Mouse (Mus musculus): ENCODE measurements around the gene Usp3.
A peak's percentile ranks its signal among the peaks of the same experiment; 100 is the strongest.

The Usp3 gene

GRCm38 (mm10) chr9:66604349-66605206 is 11.6 kb upstream of the Usp3 start:
- no peak for DNase-seq (ENCODE audit: low read depth, low spot score)

GRCm38 (mm10) chr9:66603907-66604306 is 11.0 kb upstream of the Usp3 start:
- no peak for DNase-seq (ENCODE audit: low read depth, low spot score)

DNA sequence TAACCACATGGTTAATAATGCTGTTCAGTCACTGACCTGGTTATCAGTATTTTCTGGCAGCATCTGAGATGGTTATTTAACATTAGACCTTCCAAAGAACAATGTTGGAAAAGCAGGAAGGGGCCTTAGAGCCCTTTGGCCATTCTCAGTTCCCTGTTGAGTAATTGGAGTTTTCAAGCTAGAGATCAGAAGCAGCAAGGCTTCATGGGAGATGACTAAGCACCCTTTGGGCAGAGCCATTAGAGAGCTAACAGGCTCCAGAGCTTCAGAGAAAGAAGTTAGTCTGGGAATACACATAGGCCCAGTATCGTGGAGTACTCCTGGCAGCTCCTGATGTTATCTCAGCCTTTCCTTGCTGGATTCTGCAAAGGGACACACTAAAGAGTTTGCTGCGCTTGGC is 8.1 kb upstream of the Usp3 start:
- DNase-seq (ENCODE audit: low read depth, low spot score): no peak

DNA sequence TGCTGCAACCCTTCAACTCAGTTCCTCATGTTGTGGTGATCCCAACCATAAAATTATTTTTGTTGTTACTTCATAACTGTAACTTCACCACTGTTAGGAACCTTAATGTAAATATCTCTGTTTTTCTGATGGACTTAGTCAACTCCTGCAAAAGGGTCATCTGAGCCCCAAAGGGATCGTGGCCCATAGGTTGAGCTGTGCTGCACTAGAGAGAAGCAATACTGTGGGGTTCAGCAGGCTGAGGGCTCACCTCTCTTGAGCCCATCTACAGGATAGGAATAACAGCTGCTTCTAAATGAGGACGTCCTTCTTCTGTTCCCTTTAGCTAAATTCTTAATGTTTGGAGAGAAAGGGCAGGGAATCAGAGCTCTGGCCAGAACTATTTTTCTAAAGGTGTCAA is 7.6 kb upstream of the Usp3 start:
- DNase-seq (ENCODE audit: low read depth, low spot score): no peak

DNA sequence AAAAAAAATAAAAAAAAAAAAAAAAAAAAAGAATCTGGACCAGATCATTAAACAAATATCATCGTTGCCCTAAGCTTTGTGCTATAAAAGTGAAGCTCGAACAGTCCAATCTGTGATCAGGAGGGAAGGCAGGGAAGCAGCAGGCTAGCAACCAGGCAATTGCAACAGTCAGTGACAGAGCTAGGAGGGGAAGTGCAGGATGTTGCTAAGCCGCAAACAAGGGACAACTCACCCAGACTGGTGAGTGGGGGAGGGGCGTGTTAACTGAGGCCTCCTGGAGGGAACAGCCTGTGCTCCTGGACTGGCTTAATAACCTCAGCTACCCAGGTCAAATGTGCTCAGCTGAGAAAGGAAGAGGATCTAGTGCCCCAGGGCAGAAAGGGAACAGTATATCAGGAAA is 6.6 kb upstream of the Usp3 start:
- peak; percentile 91 for DNase-seq (ENCODE audit: low read depth, low spot score)

DNA sequence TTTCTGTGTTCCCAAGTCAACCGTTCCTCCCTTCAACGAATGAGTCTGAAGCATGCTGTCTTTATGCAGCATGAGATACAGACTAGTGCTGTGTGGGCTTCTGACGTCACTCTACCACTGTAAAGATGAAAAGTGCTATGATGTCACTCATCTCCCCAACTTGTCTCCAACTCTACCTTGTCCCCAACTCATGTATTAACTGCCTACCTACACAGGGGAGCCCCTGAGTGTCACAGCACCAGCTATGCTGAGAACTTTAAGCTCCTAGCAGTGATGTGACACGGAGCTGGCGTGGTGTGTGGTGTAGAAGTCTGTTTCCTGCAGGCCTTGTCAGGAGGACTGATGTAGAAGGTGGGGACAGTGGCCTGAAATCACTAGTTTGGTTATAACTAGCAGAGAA is 5.7 kb upstream of the Usp3 start:
- DNase-seq (ENCODE audit: low read depth, low spot score): no peak

DNA sequence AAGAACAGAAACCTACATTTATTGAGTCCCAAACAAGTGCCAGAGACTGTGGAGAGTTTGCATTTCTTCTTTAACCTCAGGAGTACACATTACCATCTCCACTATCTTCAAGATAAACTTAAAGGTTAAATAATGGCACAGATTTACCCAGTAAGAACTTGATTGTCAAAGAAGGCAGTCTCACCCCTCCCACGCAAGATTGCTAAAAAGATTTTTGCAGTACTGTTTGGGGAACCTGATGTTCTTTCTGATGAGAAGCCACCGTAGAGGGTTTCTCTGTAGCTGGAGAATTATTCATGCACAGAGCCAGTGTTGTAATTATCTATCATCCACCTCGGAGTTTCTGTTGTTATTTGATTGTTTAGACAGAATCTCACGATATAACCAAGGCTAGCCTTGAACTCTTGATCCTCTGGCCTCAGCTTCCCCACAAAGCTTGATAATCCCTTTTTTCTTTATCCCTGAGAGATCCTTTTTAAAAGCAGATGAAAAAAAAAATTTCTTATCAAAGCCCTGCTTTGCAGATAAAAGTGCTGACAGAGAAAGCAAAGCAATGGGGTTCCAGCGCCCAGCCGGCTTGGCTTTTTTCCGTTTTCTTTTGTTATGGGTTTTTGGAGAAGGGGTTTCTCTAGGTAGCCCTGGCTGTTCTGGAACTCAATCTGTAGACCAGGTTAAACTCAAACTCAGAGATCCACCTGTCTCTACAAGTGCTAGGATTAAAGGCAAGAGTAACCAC is 4.7 kb upstream of the Usp3 start:
- DNase-seq (ENCODE audit: low read depth, low spot score): no peak

DNA sequence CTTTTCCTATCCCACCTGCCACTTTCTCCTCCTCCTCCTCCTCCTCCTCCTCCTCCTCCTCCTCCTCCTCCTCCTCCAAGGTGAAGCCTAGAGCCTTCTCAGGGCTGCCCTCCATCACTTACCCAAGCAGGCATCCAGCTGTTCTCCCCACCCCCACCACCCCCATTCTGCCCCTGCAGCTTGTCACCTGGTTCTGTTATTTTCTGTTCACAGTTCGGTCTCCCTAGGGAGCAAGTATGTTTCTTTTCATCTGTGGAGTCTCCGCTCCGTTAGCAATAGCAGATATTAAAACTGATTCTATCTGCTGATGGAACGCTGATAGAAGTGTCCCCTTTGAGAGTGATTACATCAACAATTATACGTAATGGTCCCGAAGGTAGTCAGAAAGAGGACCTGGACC is 4.1 kb upstream of the Usp3 start:
- DNase-seq (ENCODE audit: low read depth, low spot score): no peak

- no peak for DNase-seq (ENCODE audit: low read depth, low spot score)
Measured at GRCm38 (mm10) chr9:66595722-66596675, 3.1 kb upstream of the Usp3 start.

DNA sequence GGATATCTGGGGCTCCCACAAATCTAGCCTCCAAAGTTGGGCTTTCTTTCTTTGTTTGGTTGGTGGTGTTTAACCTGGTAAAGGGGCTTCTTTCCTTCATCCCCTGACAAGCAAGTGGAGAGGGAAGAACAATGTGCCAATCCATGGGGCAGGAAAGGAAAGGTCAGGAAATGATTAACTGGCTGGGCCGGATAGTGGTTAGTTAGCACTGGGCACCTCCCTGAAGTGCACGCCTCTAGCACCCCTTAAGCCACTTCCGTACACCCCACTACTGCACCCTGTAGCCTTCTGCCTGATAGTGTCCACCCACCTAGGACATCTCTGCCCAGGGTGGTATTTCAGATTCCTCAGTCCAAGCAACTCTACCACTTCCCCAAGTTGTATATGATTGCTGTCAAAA is 1.1 kb upstream of the Usp3 start:
- DNase-seq (ENCODE audit: low read depth, low spot score): no peak

- DNase-seq (ENCODE audit: low read depth, low spot score): no peak
Measured at GRCm38 (mm10) chr9:66593613-66593969, 649 bp upstream of the Usp3 start.

- DNase-seq (ENCODE audit: low read depth, low spot score): peak; percentile 50
Measured at GRCm38 (mm10) chr9:66591851-66592645, 894 bp downstream of the Usp3 start.

GRCm38 (mm10) chr9:66590051-66590450 is 2.9 kb downstream of the Usp3 start:
- DNase-seq (ENCODE audit: low read depth, low spot score): no peak

DNA sequence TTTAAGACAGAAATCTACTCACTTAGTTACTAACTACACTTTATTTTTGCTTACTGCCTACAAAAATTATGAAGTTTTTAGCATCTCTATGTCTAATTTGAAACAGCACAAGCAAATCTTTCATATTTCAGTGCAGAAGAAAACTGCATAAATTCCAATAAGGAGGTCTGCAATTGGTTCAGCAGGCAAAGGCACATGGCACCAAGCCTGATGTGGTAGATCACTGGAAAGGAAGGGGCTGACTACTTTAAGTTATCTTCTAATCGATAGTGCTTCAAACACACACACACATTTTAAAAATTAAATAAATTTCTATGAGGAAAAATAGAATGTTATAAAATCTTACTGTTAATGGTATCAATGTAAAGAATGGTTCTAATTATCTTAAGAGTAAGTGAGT is 5.9 kb downstream of the Usp3 start:
- DNase-seq (ENCODE audit: low read depth, low spot score): no peak

- DNase-seq (ENCODE audit: low read depth, low spot score): no peak
Measured at GRCm38 (mm10) chr9:66586533-66586932, 6.4 kb downstream of the Usp3 start.

- DNase-seq (ENCODE audit: low read depth, low spot score): no peak
Measured at GRCm38 (mm10) chr9:66585191-66585590, 7.8 kb downstream of the Usp3 start.

- no peak for DNase-seq (ENCODE audit: low read depth, low spot score)
Measured at GRCm38 (mm10) chr9:66584176-66584575, 8.8 kb downstream of the Usp3 start.

DNA sequence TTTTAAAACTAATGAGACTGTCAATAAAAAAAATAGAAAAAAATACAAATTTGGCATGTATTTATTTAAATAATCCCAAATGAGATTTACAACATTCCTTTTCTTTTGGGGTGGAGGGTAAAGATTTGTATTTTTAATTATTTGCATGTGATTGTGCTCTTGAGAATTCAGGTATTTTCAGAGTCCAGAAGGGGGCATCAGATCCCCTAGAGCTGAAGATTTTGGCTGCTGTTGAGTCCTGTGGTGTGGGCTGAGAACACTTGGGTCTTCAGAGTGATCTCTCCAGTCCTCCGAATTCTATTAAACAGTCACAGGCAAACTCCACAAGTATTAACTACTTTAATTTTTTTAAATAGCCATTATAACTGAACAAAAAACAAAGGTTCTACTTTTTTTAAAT is 9.7 kb downstream of the Usp3 start:
- peak; percentile 34 for DNase-seq (ENCODE audit: low read depth, low spot score)

GRCm38 (mm10) chr9:66581694-66582093 is 11.2 kb downstream of the Usp3 start:
- DNase-seq (ENCODE audit: low read depth, low spot score): no peak

- no peak for DNase-seq (ENCODE audit: low read depth, low spot score)
Measured at GRCm38 (mm10) chr9:66580722-66581121, 12.2 kb downstream of the Usp3 start.

DNA sequence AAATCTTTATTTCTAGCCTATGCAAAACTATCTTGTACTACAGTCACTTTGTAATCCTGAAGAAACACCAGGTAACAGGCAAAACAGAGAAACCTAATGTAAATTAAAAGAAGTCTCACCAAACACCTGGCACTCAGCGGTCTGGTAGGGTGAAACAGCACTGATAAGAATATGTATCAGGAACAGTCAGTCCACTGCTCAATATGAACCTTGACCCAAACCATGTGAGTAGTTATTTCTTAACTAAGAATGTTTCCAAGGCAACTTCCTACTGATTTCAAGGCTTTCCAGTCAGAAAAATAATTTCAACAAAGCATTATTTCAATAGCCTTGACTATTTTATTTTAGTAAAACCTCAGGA is 17.1 kb downstream of the Usp3 start:
- DNase-seq (ENCODE audit: low read depth, low spot score): no peak

Data from ZHBTc4 (cell line).